Mouse (Mus musculus) adrenal gland, postnatal 14 days (tissue): Measurements from ENCODE around the gene Tpcn2. TPM values are rescaled to one million over a fixed set of nuclear protein-coding genes. Genes with fewer than 3 reads are reported as not detected.

Experiments used
- DNase-seq: peaks from one replicate; pipeline ENCODE4 v3.0.0; 2021; ENCODE audit warnings: mixed read lengths
- total RNA-seq: library from RNA; stranded (reverse); gene quantifications from 2 replicates; pipeline ENCODE4 v1.2.3, GENCODE M21; 2021

Tpcn2 gene
- total RNA-seq, 1 experiment from 2014 or later, result 13.3 TPM

- peak; percentile 88 for DNase-seq
Observed at GRCm38 (mm10) chr7:145242851-145243712, 40.7 kb downstream of the Tpcn2 start.

GRCm38 (mm10) chr7:145242028-145242427 is 41.8 kb downstream of the Tpcn2 start:
- DNase-seq, result peak; percentile 24

- DNase-seq, result no peak
Observed at GRCm38 (mm10) chr7:145240929-145241328, 42.9 kb downstream of the Tpcn2 start.

GRCm38 (mm10) chr7:145239736-145240505 is 43.9 kb downstream of the Tpcn2 start:
- no peak for DNase-seq

DNA sequence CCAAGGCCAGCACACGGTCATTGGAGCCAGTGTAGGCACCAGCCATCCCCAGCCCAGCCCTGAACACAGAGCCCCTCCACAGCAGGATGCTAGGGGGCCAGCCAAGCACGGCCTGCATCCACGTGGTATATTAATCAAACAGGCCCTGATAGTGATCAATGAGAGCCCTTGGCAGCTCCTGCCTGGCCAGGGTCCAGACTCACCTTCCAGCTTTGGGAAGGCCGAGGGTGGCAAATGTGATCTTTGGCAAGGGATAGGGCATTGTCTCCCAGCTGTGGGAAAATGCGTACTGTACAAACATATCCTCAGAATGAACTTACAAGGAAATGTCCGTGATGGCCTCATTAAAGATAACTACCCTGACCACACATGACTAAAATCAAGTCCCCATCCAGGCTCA is 44.7 kb downstream of the Tpcn2 start:
- DNase-seq, result no peak

- no peak for DNase-seq
Observed at GRCm38 (mm10) chr7:145234841-145235790, 48.7 kb downstream of the Tpcn2 start.

DNA sequence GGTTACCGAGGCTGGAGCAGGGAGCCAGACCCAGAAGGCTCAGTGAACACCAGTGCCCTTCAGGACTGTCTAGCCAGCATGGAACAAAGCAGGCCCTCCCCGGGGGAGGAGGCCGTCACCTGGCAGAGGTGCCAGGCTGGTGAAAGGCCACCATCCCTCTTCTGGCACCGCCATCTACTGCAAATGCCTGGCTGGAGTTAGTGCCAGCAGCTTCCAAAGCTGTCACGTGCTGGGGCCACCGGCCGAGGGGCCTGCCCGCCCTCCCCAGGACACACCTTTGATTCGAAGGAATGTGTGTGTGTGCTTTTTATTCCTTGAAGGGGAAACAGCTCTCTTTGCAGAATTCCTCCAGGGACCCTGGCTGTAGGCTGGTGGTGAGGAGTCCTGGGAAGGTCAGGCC is 52.2 kb downstream of the Tpcn2 start:
- DNase-seq, result peak; percentile 71

DNA sequence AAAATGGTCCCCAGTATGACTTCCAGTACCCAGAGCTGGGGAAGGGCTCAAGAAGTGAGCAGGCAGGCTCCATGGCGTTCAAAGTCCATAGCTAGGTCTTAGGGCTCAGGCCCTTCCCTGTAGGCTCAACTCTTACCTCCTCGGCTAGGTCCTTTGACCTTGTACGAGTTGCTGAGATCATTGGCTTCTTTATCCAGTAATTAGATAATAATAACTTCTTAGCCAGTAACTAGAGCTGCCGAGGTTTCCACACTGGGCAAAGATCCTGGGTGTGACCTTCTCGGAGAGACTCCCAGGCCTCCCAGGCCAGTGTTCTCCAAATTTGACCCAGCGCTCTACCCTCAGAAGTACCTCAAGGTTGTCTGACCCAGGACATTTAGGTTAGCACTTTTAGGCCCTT is 57.2 kb downstream of the Tpcn2 start:
- peak; percentile 38 for DNase-seq

DNA sequence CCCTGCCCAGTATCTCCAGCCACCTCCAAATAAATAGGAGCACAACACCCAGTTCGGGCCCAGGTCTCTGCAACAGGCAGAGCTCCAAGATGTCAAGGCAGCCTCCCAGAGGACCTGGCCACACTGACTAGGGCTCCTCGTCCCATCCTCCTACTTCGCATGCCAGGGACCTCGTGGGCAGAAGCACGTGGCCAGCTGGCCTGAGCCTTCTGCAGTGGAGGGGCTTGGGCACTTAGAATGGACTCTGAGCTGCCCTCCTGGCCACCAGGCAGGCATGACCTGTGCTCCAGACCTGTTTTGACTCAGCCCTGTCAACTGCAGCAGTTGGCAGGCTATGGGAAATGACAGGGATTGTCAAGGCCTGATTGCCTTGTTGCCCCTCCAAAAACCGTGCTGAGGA is 58.2 kb downstream of the Tpcn2 start:
- no peak for DNase-seq

DNA sequence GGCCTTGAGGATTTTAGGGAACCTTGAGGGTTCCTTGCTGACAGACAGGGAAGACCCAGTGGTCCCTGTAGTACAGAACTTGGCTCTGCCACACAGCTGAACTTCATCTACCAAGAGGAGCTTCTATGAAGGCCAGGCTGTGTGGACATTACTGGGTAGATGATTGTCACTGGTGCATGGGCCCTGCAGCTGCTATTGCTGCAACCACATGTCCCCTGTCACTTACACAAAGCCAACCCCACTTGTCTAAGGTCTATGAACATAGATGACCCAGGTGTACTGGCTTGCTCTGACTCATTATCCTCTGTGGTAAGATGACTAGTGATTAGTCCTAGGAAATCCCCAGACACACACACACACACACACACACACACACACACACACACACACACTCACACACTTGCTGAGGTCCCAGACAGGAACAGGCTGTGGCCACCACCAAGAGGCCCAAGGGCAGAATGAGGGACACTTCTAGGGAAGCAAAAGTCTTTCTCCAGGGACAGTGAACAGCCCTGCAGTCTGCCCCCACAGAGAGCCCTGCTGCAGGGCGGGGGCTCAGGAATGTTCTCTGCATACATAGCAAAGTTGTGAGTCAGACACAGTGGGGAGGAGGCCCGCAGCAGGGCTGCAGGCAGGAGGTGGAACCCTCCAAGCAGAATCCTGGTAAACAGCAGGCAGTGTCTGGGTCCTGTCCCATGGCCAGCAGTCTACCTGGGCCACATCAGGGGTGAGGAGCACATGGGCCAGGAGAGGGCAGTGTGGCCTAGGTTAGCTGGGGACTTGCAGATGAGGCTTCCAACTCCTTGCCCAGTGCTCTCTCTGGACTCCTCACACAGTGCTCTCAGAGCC is 61.7 kb downstream of the Tpcn2 start:
- peak; percentile 70 for DNase-seq

DNA sequence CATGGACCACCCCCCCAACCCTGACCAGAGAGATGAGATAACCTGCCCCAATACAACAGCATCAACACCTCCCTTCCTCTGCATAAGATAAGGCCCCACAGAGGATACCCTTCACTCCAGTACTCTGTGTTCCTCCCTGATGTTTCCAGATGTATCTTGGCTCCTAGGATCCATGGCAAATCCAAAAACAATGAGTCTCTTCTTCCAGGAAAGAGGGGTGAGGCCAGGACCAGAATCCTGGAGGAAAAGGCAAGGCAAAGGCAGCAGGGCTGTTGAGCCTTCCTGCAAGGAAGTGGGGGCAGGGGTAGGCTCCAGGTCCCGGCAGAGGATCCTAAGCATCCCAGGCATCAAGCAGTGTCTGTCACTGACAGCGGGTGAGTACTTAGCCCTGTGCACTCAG is 62.5 kb downstream of the Tpcn2 start:
- no peak for DNase-seq

DNA sequence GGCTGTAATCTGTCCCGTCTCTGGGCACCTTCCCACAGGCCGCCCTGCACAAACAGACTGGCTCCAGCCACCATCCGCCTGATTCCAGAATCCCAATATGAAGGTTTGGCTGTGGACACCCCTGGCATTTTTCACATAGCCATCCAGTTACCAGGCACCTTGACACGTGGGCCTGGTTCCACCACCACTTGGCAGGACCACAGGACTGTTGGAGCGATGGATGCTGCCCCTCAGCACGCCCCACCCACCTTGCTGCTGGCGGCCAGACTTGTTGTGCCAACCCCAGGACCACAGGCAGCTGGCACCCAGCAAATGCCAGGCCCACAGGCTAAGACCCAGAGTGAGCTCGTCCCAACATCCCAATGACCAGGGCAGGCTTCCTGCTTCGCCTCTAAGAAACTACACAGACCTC is 64.4 kb downstream of the Tpcn2 start:
- DNase-seq, result no peak

- no peak for DNase-seq
Observed at GRCm38 (mm10) chr7:145216591-145216990, 67.2 kb downstream of the Tpcn2 start.

GRCm38 (mm10) chr7:145215476-145215875 is 68.3 kb downstream of the Tpcn2 start:
- peak; percentile 59 for DNase-seq

DNA sequence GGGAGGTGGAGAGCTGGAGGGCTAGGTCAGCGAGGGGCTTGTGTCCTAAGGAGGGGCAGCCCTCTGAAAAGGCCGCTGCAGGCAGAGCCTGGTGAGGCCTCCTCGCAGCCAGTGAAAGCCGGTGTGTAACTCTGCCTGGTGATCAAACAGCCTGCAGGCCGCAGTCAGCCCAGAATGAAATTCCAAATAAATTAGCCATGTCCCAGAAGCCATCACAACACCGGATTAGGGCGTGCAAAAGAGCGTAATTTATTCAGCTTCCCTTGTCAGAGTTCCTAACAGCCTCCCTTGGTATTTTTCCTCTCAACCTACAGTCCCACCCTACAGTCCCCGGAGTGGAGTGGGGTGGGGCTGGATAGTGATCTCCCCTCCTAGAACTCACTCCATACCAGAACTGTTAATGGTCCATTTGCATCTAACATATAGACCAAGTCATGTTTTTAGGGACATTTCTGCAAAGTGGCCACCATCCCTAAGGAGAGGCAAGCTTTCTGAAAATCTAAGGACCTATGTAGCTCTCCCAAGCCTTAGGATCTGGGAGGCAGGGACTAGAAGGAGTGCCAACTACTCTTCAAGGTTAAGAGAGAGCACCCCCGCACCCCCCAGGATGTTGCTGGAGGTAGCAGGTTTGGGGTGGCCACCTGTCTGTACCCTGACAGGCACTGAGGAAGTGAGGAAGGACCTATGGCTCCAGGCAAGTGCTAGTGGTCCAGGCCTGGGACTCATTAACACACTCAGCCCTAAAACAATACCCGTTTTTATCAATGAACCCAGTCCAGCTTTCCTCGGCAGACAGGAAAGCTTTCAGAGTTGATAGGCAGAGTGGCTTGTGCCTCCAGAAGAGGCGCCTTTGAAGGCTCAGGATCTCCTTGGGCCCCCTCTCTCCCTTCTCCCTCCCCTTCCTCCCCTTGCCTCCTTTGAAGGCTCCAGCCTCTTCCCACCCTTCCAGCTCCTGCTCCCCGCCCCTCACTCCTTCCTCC is 71.8 kb downstream of the Tpcn2 start:
- no peak for DNase-seq

DNA sequence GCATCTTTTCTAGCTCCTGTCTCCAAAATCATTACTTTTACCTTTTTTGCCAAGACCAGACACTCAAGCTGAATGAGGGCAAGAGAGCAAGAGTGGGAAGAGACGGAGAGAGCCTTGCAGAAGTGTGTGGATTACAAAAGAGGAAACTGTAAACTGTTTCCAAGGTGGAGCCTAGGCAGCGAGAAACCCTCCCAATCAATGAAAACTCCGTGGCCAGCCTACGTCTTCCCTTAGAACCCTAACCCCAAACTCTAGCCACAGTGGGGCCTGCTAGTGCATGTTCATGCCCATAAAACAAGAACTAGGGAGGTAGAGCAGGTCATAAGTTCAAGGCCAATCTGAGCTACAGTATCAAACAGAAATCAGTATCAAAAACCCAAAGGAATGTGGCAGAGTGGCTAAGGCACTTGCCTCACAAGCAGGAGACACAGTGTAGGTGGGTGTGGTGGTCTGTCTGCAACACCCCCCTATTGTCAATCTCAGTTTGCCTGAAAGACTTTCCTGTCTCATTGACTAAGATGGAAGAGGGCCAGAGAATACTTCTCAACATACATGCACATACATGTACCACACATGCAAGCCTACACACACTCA is 73.2 kb downstream of the Tpcn2 start:
- no peak for DNase-seq

- DNase-seq, result no peak
Observed at GRCm38 (mm10) chr7:145208006-145208405, 75.8 kb downstream of the Tpcn2 start, which contains the start of gene 1810010D01Rik. 1810010D01Rik (minus strand) TSS chr7:145208119.

- no peak for DNase-seq
Observed at GRCm38 (mm10) chr7:145206801-145207200, 77.0 kb downstream of the Tpcn2 start.

DNA sequence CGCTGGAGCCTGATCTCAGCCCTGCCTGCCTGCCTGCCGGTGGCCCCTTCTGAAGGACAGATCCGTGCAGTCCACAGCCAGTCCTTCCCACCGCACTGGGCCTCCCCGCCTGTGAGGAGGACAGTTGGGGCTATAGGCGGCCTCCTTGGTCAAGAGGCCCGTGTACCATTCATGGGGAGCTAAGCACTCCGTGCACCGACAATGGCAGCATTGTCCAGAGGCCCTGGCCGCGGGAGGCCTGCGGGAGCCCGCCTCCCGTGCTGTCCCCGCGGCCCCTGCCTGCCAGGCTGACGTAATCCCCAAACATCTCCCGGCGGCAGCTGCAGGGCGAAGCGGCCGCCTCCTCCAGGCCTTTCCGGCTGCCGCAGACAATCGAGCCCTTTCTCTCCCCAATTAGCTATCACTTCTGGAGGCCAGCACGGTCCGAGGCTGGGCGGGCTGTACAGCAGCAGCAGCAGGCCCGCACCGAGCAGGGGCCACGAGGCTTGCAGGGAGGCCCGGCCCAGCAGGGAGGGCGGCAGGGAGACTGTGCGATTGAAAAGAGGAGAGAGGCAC is 77.7 kb downstream of the Tpcn2 start:
- peak; percentile 82 for DNase-seq
